Mouse (Mus musculus): Measurements from ENCODE around the gene Map3k7. TPM values are rescaled to one million over a fixed set of nuclear protein-coding genes. Genes with fewer than 3 reads are reported as not detected.

The Map3k7 gene
- polyA plus RNA-seq, 1 experiment, result 17.7 TPM

- Histone ChIP-seq H3K27ac (ENCODE audit: control insufficient read depth, insufficient read depth, low read depth, low read length, poor library complexity) (no peak overlapping the region), H3K4me3 (replicated peaks; ENCODE audit: control insufficient read depth, low read depth, low read length) (no peak overlapping the region), H3K4me1 (ENCODE audit: control insufficient read depth, insufficient read depth, low read length) (no peaks in the 10 kb centered on the region)
- TF ChIP-seq POLR2A (IDR thresholded peaks at IDR 0.05; ENCODE audit: borderline replicate concordance, control insufficient read depth, low read depth, low read length), result no peak
- no peak for TF ChIP-seq CTCF (IDR thresholded peaks at IDR 0.05; ENCODE audit: control insufficient read depth, insufficient read depth, low read length)
- WGBS, result 34% methylated on average over 8 of the region's 8 CpGs
Measured at GRCm38 (mm10) chr4:31936358-31936757, 27.5 kb upstream of the Map3k7 start.

DNA sequence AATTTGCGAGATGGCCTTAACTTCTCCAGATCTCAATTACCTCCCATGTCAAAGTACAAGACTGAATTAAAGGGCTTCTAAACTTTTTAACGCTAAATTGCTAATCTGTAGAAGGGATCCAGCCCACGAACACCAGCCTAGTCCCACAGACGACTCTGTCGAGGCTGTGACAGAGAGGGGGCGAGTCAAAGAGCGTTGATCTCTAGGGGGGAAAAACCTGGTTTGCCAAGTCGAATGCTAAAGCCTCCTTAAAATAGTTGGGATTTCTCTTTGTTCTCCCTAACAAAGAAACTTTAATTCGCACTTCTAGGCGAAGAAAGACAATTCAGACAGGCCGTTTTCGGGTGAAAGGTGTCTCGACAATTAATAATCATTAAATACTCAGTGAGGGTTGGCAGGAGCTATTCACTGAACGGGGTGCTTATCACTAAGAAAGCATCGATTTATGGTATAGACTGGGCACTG lies 27.0 kb upstream of the Map3k7 start:
- no peak for TF ChIP-seq CTCF (IDR thresholded peaks at IDR 0.05; ENCODE audit: control insufficient read depth, insufficient read depth, low read length)
- TF ChIP-seq POLR2A (IDR thresholded peaks at IDR 0.05; ENCODE audit: borderline replicate concordance, control insufficient read depth, low read depth, low read length), result no peak
- H3K4me1 ChIP-seq (ENCODE audit: control insufficient read depth, insufficient read depth, low read length), result no peaks in the 10 kb centered on the region
- no peak overlapping the region for H3K27ac ChIP-seq (ENCODE audit: control insufficient read depth, insufficient read depth, low read depth, low read length, poor library complexity)
- H3K4me3 ChIP-seq (replicated peaks; ENCODE audit: control insufficient read depth, low read depth, low read length), result no peak overlapping the region
- 23% methylated on average over 15 of the region's 15 CpGs for WGBS

- WGBS, result 2% methylated on average over 35 of the region's 36 CpGs
Measured at GRCm38 (mm10) chr4:31937376-31938281, 26.3 kb upstream of the Map3k7 start.

DNA sequence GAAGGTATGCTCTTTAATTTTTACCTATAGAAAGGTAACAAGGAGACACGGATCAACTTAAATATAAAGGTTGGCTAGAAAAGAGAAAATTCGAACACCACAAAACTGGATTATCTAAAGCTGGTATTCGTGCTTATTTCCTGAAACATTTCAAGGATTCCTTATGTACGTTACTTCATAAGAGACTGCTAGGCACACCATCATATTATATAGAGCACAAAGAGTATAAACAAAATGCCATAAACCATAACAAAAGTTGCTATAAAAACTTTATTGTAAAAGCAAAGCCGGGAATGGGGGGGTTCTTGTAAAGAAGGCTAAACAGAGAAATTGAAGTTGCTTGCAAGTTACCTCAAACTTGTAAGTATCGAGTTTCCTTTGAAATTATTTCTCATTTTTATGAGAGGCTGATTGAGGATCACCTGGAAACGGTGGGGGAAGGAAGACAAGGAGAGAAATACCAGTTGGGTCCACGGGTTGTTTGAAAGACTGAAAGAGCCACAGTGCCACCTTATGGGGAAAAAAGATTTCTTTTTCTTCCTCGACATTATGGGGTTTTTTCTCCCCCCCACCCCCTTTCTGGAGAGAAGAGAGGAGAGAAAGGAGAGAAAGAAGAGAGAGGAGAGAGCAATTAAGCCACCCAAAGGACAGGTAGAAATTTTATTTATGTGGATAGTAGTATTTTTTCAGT lies 25.3 kb upstream of the Map3k7 start:
- Histone ChIP-seq H3K4me3 (replicated peaks; ENCODE audit: control insufficient read depth, low read depth, low read length) (no peak overlapping the region), H3K27ac (ENCODE audit: control insufficient read depth, insufficient read depth, low read depth, low read length, poor library complexity) (no peak overlapping the region), H3K4me1 (ENCODE audit: control insufficient read depth, insufficient read depth, low read length) (no peaks in the 10 kb centered on the region)
- no peak for TF ChIP-seq CTCF (IDR thresholded peaks at IDR 0.05; ENCODE audit: control insufficient read depth, insufficient read depth, low read length)
- TF ChIP-seq POLR2A (IDR thresholded peaks at IDR 0.05; ENCODE audit: borderline replicate concordance, control insufficient read depth, low read depth, low read length), result no peak
- WGBS, result 18% methylated on average over 9 of the region's 9 CpGs

More at GRCm38 (mm10) chr4:31937376-31938281, 26.3 kb upstream of the Map3k7 start:
- TF ChIP-seq POLR2A (IDR thresholded peaks at IDR 0.05; ENCODE audit: borderline replicate concordance, control insufficient read depth, low read depth, low read length), result no peak
- TF ChIP-seq CTCF (IDR thresholded peaks at IDR 0.05; ENCODE audit: control insufficient read depth, insufficient read depth, low read length), result no peak
- no peak overlapping the region for H3K27ac ChIP-seq (ENCODE audit: control insufficient read depth, insufficient read depth, low read depth, low read length, poor library complexity)
- H3K4me3 ChIP-seq (replicated peaks; ENCODE audit: control insufficient read depth, low read depth, low read length), result no peak overlapping the region
- H3K4me1 ChIP-seq (ENCODE audit: control insufficient read depth, insufficient read depth, low read length), result no peaks in the 10 kb centered on the region

DNA sequence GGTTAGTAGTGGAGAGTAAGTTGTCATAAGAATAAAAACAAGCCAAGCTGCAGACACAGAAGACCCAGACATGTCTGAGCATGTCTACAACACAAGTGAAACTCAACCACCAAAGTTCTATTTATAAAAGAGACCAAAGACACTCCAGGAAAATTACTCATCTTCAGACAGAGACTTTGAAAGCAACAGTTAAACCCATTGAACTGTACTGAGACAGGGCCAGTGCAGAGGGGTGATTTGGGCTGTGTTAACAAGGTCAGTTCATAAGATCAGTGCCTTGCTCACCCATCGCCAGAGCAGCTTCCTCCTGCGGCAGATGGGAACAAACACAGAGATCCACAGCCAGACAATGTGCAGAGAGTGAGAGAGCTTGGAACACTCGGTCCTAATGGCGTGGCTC lies 22.3 kb upstream of the Map3k7 start:
- no peaks in the 10 kb centered on the region for H3K4me1 ChIP-seq (ENCODE audit: control insufficient read depth, insufficient read depth, low read length)
- TF ChIP-seq POLR2A (IDR thresholded peaks at IDR 0.05; ENCODE audit: borderline replicate concordance, control insufficient read depth, low read depth, low read length) (no peak), CTCF (IDR thresholded peaks at IDR 0.05; ENCODE audit: control insufficient read depth, insufficient read depth, low read length) (no peak)
- WGBS, result 51% methylated on average over 4 of the region's 4 CpGs
- no peak overlapping the region for H3K4me3 ChIP-seq (replicated peaks; ENCODE audit: control insufficient read depth, low read depth, low read length)
- H3K27ac ChIP-seq (ENCODE audit: control insufficient read depth, insufficient read depth, low read depth, low read length, poor library complexity), result no peak overlapping the region

DNA sequence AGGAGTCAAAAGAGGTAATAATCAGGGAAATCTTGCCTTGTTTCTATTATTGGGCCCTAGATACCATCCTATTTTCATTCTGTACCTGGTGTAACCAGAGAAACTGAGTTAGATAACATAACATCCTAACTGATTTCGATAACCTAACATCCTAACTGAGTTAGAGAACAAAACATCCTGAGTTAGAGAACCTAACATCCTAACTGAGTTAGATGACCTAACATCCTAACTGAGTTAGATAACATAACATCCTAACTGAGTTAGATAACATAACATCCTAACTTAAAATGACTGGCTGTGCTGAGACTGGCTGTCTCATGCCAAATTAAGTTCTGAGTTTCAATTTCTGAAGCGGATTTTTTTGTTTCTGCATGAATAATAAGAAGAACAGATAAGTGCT lies 20.9 kb upstream of the Map3k7 start:
- 79% methylated on average over 2 of the region's 2 CpGs for WGBS
- no peaks in the 10 kb centered on the region for H3K4me1 ChIP-seq (ENCODE audit: control insufficient read depth, insufficient read depth, low read length)
- H3K4me3 ChIP-seq (replicated peaks; ENCODE audit: control insufficient read depth, low read depth, low read length), result no peak overlapping the region
- no peak overlapping the region for H3K27ac ChIP-seq (ENCODE audit: control insufficient read depth, insufficient read depth, low read depth, low read length, poor library complexity)
- TF ChIP-seq POLR2A (IDR thresholded peaks at IDR 0.05; ENCODE audit: borderline replicate concordance, control insufficient read depth, low read depth, low read length), result no peak
- TF ChIP-seq CTCF (IDR thresholded peaks at IDR 0.05; ENCODE audit: control insufficient read depth, insufficient read depth, low read length), result no peak

DNA sequence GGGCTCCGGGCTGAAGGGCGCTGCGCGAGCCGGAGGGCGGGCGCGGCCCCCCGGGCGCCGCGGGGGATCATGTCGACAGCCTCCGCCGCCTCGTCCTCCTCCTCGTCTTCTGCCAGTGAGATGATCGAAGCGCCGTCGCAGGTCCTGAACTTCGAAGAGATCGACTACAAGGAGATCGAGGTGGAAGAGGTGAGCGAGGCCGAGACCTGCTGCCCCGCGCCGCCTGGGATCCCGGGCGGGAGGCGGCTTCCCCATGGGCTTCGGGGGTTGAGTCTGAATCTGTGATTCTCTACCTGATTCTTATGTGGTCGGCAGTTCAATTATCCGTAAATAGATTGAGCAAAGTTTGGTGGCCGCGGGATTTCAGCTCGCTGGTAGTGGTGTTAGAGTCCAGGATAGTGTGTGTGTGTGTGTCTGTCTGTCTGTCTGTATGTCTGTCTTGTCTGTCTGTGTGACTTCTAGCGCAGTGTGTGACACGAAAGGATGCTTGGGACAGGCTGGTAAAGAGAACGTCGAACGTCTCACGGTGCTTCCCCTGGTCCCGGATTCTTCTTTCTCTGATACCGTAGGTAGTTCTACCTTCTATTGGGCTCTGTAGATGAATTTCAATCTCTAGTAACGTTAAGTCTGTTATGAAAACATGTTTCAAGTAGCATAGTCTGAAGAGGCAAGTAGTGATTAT lies 438 bp downstream of the Map3k7 start:
- H3K4me3 ChIP-seq (replicated peaks; ENCODE audit: control insufficient read depth, low read depth, low read length), result peak overlapping the region; percentile 83
- WGBS, result under 1% methylated on average over 46 of the region's 47 CpGs
- no peaks in the 10 kb centered on the region for H3K4me1 ChIP-seq (ENCODE audit: control insufficient read depth, insufficient read depth, low read length)
- peak overlapping the region; percentile 99 for H3K27ac ChIP-seq (ENCODE audit: control insufficient read depth, insufficient read depth, low read depth, low read length, poor library complexity)
- TF ChIP-seq CTCF (IDR thresholded peaks at IDR 0.05; ENCODE audit: control insufficient read depth, insufficient read depth, low read length), result no peak
- TF ChIP-seq POLR2A (IDR thresholded peaks at IDR 0.05; ENCODE audit: borderline replicate concordance, control insufficient read depth, low read depth, low read length), result no peak

GRCm38 (mm10) chr4:31965208-31965607 lies 1.3 kb downstream of the Map3k7 start:
- TF ChIP-seq CTCF (IDR thresholded peaks at IDR 0.05; ENCODE audit: control insufficient read depth, insufficient read depth, low read length) (no peak), POLR2A (IDR thresholded peaks at IDR 0.05; ENCODE audit: borderline replicate concordance, control insufficient read depth, low read depth, low read length) (no peak)
- Histone ChIP-seq H3K4me1 (ENCODE audit: control insufficient read depth, insufficient read depth, low read length) (no peaks in the 10 kb centered on the region), H3K27ac (ENCODE audit: control insufficient read depth, insufficient read depth, low read depth, low read length, poor library complexity) (no peak overlapping the region), H3K4me3 (replicated peaks; ENCODE audit: control insufficient read depth, low read depth, low read length) (no peak overlapping the region)
- 23% methylated on average over 2 of the region's 2 CpGs for WGBS

All from bone marrow, adult 2 months (tissue).